Mouse (Mus musculus): Measurements from ENCODE around the gene Zfp775.

GRCm38 (mm10) chr6:48597233-48597625, 4.6 kb upstream of the Zfp775 start:
- TF ChIP-seq CTCF (IDR thresholded peaks at IDR 0.05; ENCODE audit: borderline replicate concordance, insufficient read depth, low read depth, low read length) (no peak), POLR2A (IDR thresholded peaks at IDR 0.05; ENCODE audit: borderline replicate concordance, insufficient read depth, low read length) (no peak)

Measured in cerebellum, adult 2 months (tissue).